Mouse (Mus musculus) urinary bladder, adult 2 months (tissue): Measurements from ENCODE around the gene Pigx. TPM values are rescaled to one million over a fixed set of nuclear protein-coding genes. Genes with fewer than 3 reads are reported as not detected.

Experiments used
- DNase-seq: peaks from one replicate; pipeline ENCODE4 v3.0.0; 2022; ENCODE audit warnings: low spot score
- polyA plus RNA-seq: library from polyadenylated mRNA; depleted of rRNA; stranded (reverse); fragments of >200 nt; gene quantifications from 2 replicates; pipeline ENCODE4 v1.2.3, GENCODE M21; 2012; rRNA removed

The Pigx gene
- 58.3 and 74.9 TPM in 2 replicates for polyA plus RNA-seq

- DNase-seq = peak; percentile 86
Measured at GRCm38 (mm10) chr16:32099638-32100150, at the start of gene Pigx, which contains the start of gene Cep19. TSS of gene Pigx (minus strand) at chr16:32099740. TSS of gene Cep19 (plus strand) at chr16:32099800.

- DNase-seq = no peak
Measured at GRCm38 (mm10) chr16:32147589-32148207, 48.2 kb upstream of the Pigx start.

DNA sequence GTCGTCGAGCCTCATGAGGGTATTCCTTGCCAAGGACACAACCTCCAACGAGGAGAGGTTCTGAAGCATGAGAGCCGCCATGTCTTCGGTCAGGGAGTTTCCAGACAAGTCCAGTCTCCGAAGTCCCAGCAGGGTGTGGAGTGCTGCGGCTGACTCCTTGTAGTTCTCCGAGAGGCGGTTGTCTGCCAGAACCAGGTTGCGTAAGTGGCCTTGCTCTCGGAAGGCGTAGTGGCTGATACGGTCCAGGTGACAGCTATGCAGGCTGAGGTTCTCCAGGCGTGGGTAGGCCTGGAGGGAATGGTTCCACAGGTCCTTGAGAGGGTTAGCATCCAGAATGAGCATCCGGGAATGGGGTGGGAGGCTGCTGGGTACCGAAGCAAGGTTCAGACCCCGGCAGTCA, 45.1 kb upstream of the Pigx start:
- no peak for DNase-seq

DNA sequence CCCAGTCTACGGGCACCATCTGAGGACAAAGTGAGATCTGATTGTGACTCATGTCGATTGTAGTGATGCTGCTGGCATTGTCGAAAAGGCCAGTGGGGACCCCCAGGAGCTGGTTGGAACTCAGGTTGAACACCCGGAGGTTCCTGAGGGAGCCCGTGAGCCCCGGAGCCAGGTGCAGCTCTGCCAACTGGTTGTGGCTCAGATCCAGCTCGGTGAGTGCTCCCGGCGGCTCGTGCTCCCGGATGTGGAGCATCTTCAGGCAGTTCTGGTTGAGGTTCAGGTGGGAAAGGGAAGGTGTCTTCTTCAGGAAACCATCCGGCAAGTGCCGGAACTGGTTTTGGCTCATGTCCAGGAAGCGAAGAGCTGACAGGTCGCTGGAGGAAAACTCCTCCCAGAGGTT, 44.2 kb upstream of the Pigx start:
- DNase-seq = no peak

GRCm38 (mm10) chr16:32138954-32139353, 39.4 kb upstream of the Pigx start:
- DNase-seq = no peak

- no peak for DNase-seq
Measured at GRCm38 (mm10) chr16:32135842-32136357, 36.4 kb upstream of the Pigx start.

GRCm38 (mm10) chr16:32133148-32133547, 33.6 kb upstream of the Pigx start:
- no peak for DNase-seq

- no peak for DNase-seq
Measured at GRCm38 (mm10) chr16:32130190-32130826, 30.8 kb upstream of the Pigx start.

DNA sequence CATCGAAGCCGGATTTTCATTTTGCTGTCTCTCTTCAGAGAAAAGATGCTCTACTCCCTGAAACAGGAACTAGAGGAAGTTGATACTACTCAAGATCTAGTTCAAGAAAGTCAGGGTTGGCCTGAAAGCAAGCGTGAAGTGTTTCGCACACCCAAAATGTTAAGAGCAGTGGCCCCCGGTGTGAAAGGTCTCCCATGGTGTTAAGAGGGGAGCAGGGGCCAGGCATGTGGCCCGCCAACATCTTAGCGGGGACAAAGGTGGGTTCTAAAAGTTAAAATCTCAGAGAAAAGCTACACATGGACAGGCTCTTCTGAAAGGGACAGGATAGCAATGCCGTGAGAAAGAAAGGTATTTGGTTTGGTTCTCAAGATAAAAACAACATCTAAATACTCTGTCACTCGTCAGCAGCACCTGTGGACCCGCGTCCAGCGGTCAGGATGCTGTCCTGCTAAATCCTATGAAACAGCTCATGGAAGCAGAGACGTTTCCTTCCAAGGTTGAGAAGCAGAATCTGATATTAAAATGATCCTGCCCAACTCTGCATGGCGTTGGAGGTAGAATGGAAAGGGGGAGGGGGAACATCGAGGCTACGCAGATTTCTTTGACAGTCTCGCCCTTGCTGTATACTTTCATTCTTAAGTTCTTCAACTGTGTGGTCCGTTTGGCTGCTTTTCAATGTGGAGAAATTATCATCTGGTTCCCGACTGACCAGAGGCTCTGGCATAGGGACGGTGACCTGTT, 30.1 kb upstream of the Pigx start:
- DNase-seq = no peak

DNA sequence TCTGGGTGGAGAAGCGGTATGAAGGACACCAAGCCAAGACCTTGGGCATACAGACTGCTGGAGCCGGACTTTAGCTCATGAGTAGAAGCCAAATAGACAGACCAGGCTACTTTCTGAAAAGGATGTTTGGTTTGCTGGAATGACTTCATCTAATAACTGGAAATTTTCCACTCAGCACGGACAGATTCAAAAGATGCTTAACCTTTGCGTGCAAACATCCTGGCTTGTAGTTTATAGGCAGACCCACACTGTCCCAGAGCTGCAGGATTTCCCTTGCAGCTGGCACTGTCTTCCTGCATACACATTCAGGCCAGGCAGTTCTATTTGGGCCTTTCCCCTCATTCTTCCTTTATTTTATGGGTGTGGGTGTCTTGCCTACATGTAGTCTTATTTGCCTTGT, 27.5 kb upstream of the Pigx start:
- no peak for DNase-seq

GRCm38 (mm10) chr16:32125364-32125763, 25.8 kb upstream of the Pigx start:
- no peak for DNase-seq

DNA sequence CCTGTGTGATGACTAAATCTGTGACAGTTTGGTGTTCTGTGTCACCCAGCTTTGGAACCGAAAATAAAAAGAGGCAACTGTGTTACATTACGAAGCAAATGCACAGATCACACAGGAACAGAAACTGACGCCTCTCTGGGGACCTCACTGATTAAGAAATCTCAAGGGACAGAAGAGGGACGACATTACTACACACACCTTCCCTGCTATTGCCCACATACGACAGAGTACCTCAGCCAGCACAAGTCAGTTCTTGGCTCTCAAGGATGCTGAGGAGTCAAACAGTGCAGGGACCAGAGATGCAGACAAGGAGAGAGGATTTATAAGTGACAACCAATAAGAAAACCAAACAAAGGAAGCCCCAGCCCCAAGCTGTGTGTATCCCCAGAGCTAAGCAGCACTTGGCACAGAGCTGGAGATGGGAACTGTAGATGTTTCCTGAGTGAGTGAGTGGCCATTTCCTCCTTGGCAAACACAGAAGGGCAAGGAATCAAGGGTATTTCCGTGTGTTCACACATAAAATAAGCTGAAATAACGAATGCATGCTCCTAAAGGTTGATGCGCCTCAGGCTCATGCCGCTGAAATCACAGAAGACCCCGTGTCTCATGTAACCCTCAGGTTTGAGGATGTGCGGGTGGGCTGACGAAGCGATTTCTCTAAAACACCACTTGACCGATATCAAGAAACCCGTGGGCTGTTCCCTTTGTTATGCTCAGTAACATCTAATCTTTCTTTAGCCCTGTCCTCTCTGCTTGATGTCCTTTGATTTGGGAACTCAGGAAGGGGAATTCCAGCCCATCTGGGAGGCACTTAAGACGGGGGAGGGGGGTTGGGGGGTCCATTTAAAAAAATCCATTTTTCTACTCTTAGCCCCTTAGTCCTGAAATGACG, 25.1 kb upstream of the Pigx start:
- no peak for DNase-seq

DNA sequence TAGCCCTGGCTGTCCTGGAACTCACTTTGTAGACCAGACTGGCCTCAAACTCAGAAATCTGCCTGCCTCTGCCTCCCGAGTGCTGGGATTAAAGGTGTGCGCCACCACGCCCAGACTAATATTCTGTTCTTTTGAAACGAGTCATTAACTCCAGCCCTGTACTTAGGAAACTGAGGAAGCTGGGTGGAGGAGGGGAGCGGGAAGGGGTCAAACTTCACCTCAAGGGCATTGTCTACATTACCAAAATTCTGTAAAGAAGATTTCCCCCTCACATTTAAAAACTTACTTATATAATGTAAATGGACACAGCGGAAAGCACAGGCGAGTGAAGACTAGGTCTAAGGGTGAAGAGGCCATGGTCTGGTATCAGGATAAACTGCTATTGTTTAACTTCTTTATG, 24.5 kb upstream of the Pigx start:
- DNase-seq = no peak

DNA sequence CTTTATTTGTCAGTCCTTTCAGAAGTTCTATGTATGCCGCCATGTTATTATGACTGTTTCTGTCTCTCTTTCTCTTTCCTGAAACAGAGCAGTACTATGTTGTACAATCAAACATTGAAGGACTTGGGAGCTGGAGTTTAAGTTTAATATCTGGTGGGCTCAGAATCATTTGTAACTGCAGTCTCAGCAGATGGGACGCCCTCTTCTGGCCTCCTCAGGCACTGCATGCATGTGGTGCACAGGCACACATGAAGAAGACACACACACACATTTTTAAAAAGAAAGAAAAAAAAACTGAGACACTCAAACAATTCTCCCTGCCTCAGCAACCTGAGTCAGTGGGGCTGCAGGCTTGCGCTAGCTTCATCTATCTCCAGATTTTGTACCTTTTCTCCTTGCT, 20.9 kb upstream of the Pigx start:
- DNase-seq = no peak

DNA sequence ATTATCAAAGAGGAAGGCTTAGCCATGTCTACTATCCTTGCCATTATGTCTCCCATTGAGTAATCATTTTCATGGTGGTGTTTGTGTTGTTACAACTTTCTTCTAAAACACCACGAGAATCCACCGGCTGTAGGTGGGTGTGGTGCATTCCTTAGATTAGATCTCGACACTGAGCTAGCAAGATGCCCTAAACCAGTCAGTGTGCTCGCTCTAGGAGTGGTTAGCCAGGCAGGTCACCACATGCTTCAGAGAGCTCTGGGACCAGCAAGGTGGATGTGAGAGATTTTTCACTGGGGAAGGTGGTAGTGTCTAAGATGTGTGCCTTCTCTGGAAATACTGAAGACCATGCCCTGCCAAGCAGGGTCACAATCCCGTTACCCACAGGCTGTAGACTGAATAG, 16.6 kb upstream of the Pigx start:
- no peak for DNase-seq

DNA sequence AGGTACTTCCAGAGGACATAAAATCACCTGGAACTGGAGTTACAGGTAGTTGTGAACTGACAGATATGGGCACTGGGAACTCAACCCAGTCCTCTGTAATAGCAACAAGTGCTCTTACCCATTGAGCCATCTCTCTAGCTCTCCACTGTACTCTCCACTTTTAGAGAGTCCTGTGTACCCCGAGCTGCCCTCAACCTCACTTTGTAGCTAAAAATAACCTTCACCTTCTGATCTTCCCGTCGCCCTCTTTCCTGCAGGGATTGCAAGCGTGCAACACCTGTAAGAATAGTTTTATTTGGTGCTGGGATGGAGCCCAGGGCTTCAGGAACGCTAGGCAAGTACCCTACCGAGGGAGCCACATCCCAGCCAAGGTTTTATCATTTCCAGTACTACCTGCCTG, 16.2 kb upstream of the Pigx start:
- no peak for DNase-seq

GRCm38 (mm10) chr16:32114968-32115695, 15.6 kb upstream of the Pigx start:
- DNase-seq = peak; percentile 78

- no peak for DNase-seq
Measured at GRCm38 (mm10) chr16:32114406-32114805, 14.9 kb upstream of the Pigx start.

GRCm38 (mm10) chr16:32113541-32114218, 14.1 kb upstream of the Pigx start:
- no peak for DNase-seq
